Mouse (Mus musculus) lung, embryonic 14.5 days (tissue): ENCODE data around the gene Sppl2a. TPM values are rescaled to one million over a fixed set of nuclear protein-coding genes. Genes with fewer than 3 reads are reported as not detected.

Experiments used
- ATAC-seq: fragments of 200-750 bp; cut with Nextera tagmentation; 2 replicates; pipeline ENCODE4 v1.8.0; 2017; ENCODE audit warnings: mild to moderate bottlenecking, moderate TSS enrichment, moderate library complexity; ENCODE audit not compliant: insufficient read depth
- DNase-seq: peaks from one replicate; pipeline ENCODE4 v3.0.0-alpha.2; 2015
- H3K27ac ChIP-seq: fragments of 300-500 bp; sonication (generic); 2 replicates; pipeline ENCODE4 v1.5.1; 2014; ENCODE audit warnings: low read depth, mild to moderate bottlenecking, moderate library complexity
- H3K27me3 ChIP-seq: fragments of 300-500 bp; sonication (generic); 2 replicates; pipeline ENCODE4 v1.6.1; 2014; ENCODE audit warnings: low read length, control low read depth; ENCODE audit not compliant: insufficient read depth
- H3K36me3 ChIP-seq: fragments of 300-500 bp; sonication (generic); 2 replicates; pipeline ENCODE4 v1.6.1; 2014; ENCODE audit warnings: control low read depth; ENCODE audit not compliant: insufficient read depth
- H3K4me1 ChIP-seq: fragments of 300-500 bp; sonication (generic); 2 replicates; pipeline ENCODE4 v1.6.1; 2014; ENCODE audit warnings: antibody characterized with exemption, control low read depth; ENCODE audit not compliant: insufficient read depth
- H3K4me2 ChIP-seq: fragments of 300-500 bp; sonication (generic); 2 replicates; pipeline ENCODE4 v1.6.1; 2014; ENCODE audit warnings: mild to moderate bottlenecking
- H3K4me3 ChIP-seq: fragments of 300-500 bp; sonication (generic); 2 replicates; pipeline ENCODE4 v1.5.1; 2014; ENCODE audit warnings: low read depth, low read length
- H3K9ac ChIP-seq: fragments of 300-500 bp; sonication (generic); 2 replicates; pipeline ENCODE4 v1.6.1; 2014
- H3K9me3 ChIP-seq: fragments of 300-500 bp; sonication (generic); 2 replicates; pipeline ENCODE4 v1.6.1; 2016; ENCODE audit warnings: low read depth, low read length, control low read depth
- CTCF ChIP-seq: IDR thresholded peaks from 2 replicates; pipeline ENCODE4 v1.5.1; 2016; ENCODE audit warnings: antibody characterized with exemption, low read depth
- WGBS: fragments of 180-500 bp; shearing (Covaris S2); extraction: QIAGEN DNeasy Blood & Tissue Kit; methylation state at CpG from one replicate; pipeline ENCODE4 v1.1.7; 2014; 5-methylcytosine and 5-hydroxymethylcytosine counted together
- microRNA-seq: library from miRNA; unstranded; fragments of <30 nt; microRNA quantifications from one replicate; pipeline ENCODE4, GENCODE M21; 2016; ENCODE audit warnings: borderline number of aligned reads
- polyA plus RNA-seq: library from polyadenylated mRNA; unstranded; fragments of >200 nt; fragmentation: Nextera tagmentation; extraction: Ambion mirVana; gene quantifications from 2 replicates; pipeline ENCODE4 v1.2.1, GENCODE M21; 2014

The Sppl2a gene
- polyA plus RNA-seq, 1 experiment from 2014 or later = 42.7 TPM

- H3K27me3 ChIP-seq = no peaks in the 10 kb centered on the region
- ATAC-seq (no peak), DNase-seq (no peak)
- no peak overlapping the region for H3K27ac ChIP-seq
- no peak overlapping the region for H3K4me3 ChIP-seq
- H3K9me3 ChIP-seq = no peaks in the 10 kb centered on the region
- no peak overlapping the region for H3K4me2 ChIP-seq
- no peak for TF ChIP-seq CTCF
- H3K4me1 ChIP-seq = no peaks in the 10 kb centered on the region
- WGBS = 79% methylated on average over 4 of the region's 4 CpGs
- no peak overlapping the region for H3K9ac ChIP-seq
- H3K36me3 ChIP-seq = peaks cover 44% of the 10 kb centered on the region
Measured at GRCm38 (mm10) chr2:126844751-126845150, 88.3 kb downstream of the Sppl2a start.

Small RNA genes lying within 50 kb of the gene (microRNA-seq; reads per million reads assigned to microRNA genes)
- 1.7 reads per million for gene Mir3473g

Other genes starting within 250 kb of the Sppl2a start
- 43.8 and 44.6 TPM in 2 replicates for gene Usp8, start 225.9 kb downstream of the Sppl2a start, polyA plus RNA-seq
- 3.6 and 4.1 TPM in 2 replicates for gene Usp50, start 149.8 kb downstream of the Sppl2a start, polyA plus RNA-seq
- 48.0 and 50.8 TPM in 2 replicates for gene Trpm7, start 57.0 kb downstream of the Sppl2a start, polyA plus RNA-seq
- gene Ap4e1, start 75.5 kb upstream of the Sppl2a start, polyA plus RNA-seq = 11.2 and 11.9 TPM in 2 replicates
- 51.3 and 54.2 TPM in 2 replicates for gene Blvra, start 137.4 kb upstream of the Sppl2a start, polyA plus RNA-seq
- gene Ncaph, start 200.7 kb upstream of the Sppl2a start, polyA plus RNA-seq = 119 and 123 TPM in 2 replicates
- gene Itpripl1, start 210.2 kb upstream of the Sppl2a start, polyA plus RNA-seq = 25.6 and 26.5 TPM in 2 replicates